Mouse (Mus musculus) neural tube, embryonic 11.5 days (tissue): Measurements from ENCODE around the gene Hrk. TPM values are rescaled to one million over a fixed set of nuclear protein-coding genes. Genes with fewer than 3 reads are reported as not detected.

Source experiments
- ATAC-seq: fragments of 200-750 bp; cut with Nextera tagmentation; 2 replicates; pipeline ENCODE4 v1.8.0; 2017; ENCODE audit warnings: moderate number of reproducible peaks, mild to moderate bottlenecking, moderate TSS enrichment, moderate library complexity; ENCODE audit not compliant: insufficient read depth, low FRiP score, low TSS enrichment
- DNase-seq: peaks from one replicate; pipeline ENCODE4 v3.0.0-alpha.2; 2015; ENCODE audit warnings: low spot score
- H3K27ac ChIP-seq: fragments of 300-500 bp; sonication (generic); 2 replicates; pipeline ENCODE4 v1.5.1; 2014; ENCODE audit warnings: low read depth, mild to moderate bottlenecking, low read length
- H3K27me3 ChIP-seq: fragments of 300-500 bp; sonication (generic); 2 replicates; pipeline ENCODE4 v1.6.1; 2014; ENCODE audit warnings: mild to moderate bottlenecking, low read length, mixed read lengths; ENCODE audit not compliant: control insufficient read depth, insufficient read depth
- H3K36me3 ChIP-seq: fragments of 300-500 bp; sonication (generic); 2 replicates; pipeline ENCODE4 v1.6.1; 2014; ENCODE audit warnings: mild to moderate bottlenecking, low read length, moderate library complexity, mixed read lengths; ENCODE audit not compliant: control insufficient read depth, insufficient read depth
- H3K4me1 ChIP-seq: fragments of 300-500 bp; sonication (generic); 2 replicates; pipeline ENCODE4 v1.6.1; 2014; ENCODE audit warnings: low read length, mixed read lengths; ENCODE audit not compliant: control insufficient read depth, insufficient read depth
- H3K4me2 ChIP-seq: fragments of 300-500 bp; sonication (generic); 2 replicates; pipeline ENCODE4 v1.6.1; 2014; ENCODE audit warnings: low read depth, mild to moderate bottlenecking, moderate library complexity
- H3K4me3 ChIP-seq: fragments of 300-500 bp; sonication (generic); 2 replicates; pipeline ENCODE4 v1.5.1; 2014; ENCODE audit warnings: low read depth, low read length
- H3K9ac ChIP-seq: fragments of 300-500 bp; sonication (generic); 2 replicates; pipeline ENCODE4 v1.6.1; 2014; ENCODE audit warnings: mild to moderate bottlenecking, low read length
- H3K9me3 ChIP-seq: fragments of 300-500 bp; sonication (generic); 2 replicates; pipeline ENCODE4 v1.6.1; 2016; ENCODE audit warnings: low read length; ENCODE audit not compliant: control insufficient read depth
- WGBS: fragments of 180-500 bp; shearing (Covaris S2); extraction: QIAGEN DNeasy Blood & Tissue Kit; methylation state at CpG from one replicate; pipeline ENCODE4 v1.1.7; 2014; 5-methylcytosine and 5-hydroxymethylcytosine counted together
- polyA plus RNA-seq: library from polyadenylated mRNA; unstranded; fragments of >200 nt; fragmentation: Nextera tagmentation; extraction: Ambion mirVana; gene quantifications from 2 replicates; pipeline ENCODE4 v1.2.1, GENCODE M21; 2014

The Hrk gene
- polyA plus RNA-seq, 1 experiment from 2014 or later, result 1.0 TPM

DNA sequence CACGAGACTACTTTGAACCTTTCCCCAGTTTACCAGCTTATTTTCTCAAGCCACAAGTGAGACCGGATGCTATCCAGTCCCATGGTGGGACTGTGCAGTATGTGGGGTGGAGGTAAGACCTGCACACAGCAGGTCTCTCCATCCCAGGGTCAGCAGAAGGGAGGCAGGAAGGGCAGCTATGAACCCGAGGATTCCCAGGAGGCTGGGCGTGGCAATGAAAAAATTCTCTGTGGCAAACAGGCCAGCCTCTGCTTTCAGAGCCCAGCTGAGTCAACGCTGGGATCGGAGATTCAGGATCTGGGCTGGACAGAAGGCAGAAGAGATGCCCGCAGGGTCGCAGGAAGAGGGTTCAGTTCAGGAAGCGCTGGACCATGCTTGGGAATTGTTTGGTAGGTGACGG, 17.2 kb upstream of the Hrk start:
- no peak for ATAC-seq
- H3K27me3 ChIP-seq, result no peaks in the 10 kb centered on the region
- H3K36me3 ChIP-seq, result peaks cover 2% of the 10 kb centered on the region; the same call in 1 of the 2 replicates
- H3K9me3 ChIP-seq, result no peaks in the 10 kb centered on the region
- H3K4me1 ChIP-seq, result 0 out of 2 replicates have a peak, but pooled peaks cover 2% of the 10 kb centered on the region
- H3K9ac ChIP-seq, result no peak overlapping the region
- no peak overlapping the region for H3K4me2 ChIP-seq
- H3K4me3 ChIP-seq, result no peak overlapping the region
- DNase-seq, result no peak
- no peak overlapping the region for H3K27ac ChIP-seq
- WGBS, result 85% methylated on average over 10 of the region's 10 CpGs

DNA sequence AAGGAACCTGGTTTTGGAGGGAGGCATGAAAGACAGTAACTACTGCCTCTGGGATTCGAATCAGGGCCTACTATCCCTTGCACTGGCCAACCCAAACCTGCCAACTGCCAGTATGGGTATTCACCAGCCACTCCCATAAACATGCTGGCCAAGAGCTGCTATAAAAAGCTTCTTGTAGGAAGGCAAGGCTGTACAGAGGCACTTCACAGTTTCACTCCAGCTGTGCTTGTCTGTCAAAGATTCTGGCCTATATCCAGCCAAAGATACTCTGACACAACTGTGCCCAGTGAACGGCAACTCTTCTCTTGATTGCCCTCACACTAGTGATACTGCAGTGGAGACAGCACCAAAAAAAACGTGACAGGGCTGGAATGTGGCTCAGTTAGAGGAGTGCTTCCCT, 14.7 kb upstream of the Hrk start:
- Histone ChIP-seq H3K4me1 (peaks cover 6% of the 10 kb centered on the region; the same call in 1 of the 2 replicates), H3K9ac (no peak overlapping the region), H3K36me3 (0 out of 2 replicates have a peak, but pooled peaks cover 2% of the 10 kb centered on the region), H3K4me3 (no peak overlapping the region), H3K27ac (no peak overlapping the region), H3K4me2 (no peak overlapping the region), H3K27me3 (no peaks in the 10 kb centered on the region), H3K9me3 (no peaks in the 10 kb centered on the region)
- DNase-seq (no peak), ATAC-seq (no peak)
- 88% methylated on average over 3 of the region's 3 CpGs for WGBS

DNA sequence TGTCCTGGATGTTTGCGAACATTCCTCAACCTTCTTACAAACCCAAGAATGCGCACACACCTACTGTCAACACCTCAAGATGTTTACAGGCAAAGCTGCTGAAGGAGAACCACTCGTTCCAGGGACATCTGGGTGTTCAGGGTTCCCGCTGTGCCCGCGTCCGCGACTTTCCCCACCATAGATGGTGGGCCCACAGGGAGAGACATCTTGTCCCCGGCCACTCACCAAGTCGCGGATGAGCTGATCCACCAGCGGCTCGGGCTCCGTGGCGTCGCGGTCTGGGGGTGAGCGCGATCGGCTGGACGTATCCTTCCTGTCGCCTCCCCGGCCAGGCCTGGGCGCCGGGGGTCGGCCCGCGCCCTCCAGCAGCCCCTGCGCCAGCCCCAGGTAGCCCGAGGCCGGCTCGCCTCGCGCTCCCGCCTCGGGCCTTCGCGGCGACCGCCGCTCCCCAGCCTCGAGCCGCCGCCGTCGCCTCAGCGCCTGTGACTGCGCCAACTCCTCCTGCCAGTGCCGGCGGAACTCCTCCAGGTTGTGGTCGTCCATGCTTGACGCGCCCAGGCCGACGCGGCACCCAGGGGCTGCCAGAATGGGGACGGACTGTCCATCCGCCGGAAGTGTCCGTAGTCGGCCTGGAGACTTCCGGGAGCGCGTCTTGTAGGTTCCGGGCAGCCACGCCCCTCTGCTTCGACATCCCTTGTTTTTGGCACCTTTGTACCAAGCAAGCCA, 9.4 kb upstream of the Hrk start, which contains the start of gene Fbxw8:
TSS of gene Fbxw8 (minus strand) at position 626 of the 726 bp plus-strand sequence.
- peak within 1 kb of the TSS; percentile 76 for H3K4me2 ChIP-seq
- WGBS, result under 1% methylated on average over 63 of the region's 67 CpGs
- H3K27me3 ChIP-seq, result no peaks in the 10 kb centered on the region
- H3K36me3 ChIP-seq, result 0 out of 2 replicates have a peak, but pooled peaks cover 2% of the 10 kb centered on the region
- peak within 1 kb of the TSS; percentile 78 for H3K9ac ChIP-seq
- H3K4me3 ChIP-seq, result peak within 1 kb of the TSS; percentile 73
- peaks cover 4% of the 10 kb centered on the region; the same call in 1 of the 2 replicates for H3K4me1 ChIP-seq
- H3K9me3 ChIP-seq, result no peaks in the 10 kb centered on the region
- DNase-seq, result peak; percentile 90
- H3K27ac ChIP-seq, result no peak within 1 kb of the TSS
- peak; percentile 71 for ATAC-seq

DNA sequence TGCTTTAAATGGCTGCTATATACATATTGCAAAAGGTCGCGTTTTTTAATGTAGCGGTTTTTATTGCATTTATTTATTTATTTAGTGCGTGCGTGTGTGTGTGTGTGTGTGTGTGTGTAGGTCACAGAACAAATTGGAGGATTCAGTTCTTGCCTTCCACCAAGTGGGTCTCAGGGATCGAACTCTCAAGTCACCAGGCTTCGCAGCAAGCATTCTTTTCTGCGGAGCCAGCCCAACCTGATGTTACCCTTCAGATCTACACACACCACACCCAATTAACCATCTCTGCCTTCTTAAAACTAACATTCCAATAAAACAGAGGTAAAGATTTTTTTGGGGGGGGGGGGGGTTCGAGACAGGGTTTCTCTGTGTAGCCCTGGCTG, 8.9 kb upstream of the Hrk start:
- Histone ChIP-seq H3K27me3 (no peaks in the 10 kb centered on the region), H3K9me3 (no peaks in the 10 kb centered on the region), H3K4me2 (peak overlapping the region; percentile 76), H3K4me3 (peak overlapping the region; percentile 73), H3K27ac (no peak overlapping the region), H3K4me1 (peaks cover 4% of the 10 kb centered on the region; the same call in 1 of the 2 replicates), H3K36me3 (0 out of 2 replicates have a peak, but pooled peaks cover 2% of the 10 kb centered on the region), H3K9ac (peak overlapping the region; percentile 3; the same call in 1 of the 2 replicates)
- no peak for ATAC-seq
- DNase-seq, result no peak
- 15% methylated on average over 8 of the region's 9 CpGs for WGBS

DNA sequence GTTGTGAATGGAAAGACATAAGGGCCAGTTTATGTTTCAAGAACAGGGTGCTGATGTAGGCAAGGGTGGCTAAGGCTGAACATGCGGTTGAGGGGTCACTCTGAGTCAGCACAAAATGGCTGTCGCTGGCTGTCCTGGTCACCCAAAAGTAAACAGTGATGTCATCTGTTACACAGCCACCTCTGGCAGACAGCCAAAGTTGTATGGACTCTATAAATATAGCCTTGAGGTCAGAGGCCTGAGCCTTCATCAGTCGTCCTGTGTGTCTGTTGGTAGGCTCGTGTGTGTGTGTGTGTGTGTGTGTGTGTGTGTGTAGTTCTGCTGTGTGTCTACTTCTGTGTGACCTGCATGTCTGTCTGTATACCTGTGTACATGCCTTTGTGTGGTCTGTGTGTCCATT, 7.5 kb upstream of the Hrk start:
- Histone ChIP-seq H3K9ac (no peak overlapping the region), H3K4me3 (no peak overlapping the region), H3K4me2 (no peak overlapping the region), H3K27ac (no peak overlapping the region), H3K27me3 (no peaks in the 10 kb centered on the region), H3K9me3 (no peaks in the 10 kb centered on the region), H3K4me1 (peaks cover 4% of the 10 kb centered on the region; the same call in 1 of the 2 replicates), H3K36me3 (0 out of 2 replicates have a peak, but pooled peaks cover 2% of the 10 kb centered on the region)
- DNase-seq (no peak), ATAC-seq (no peak)
- WGBS, result 58% methylated on average over 4 of the region's 4 CpGs

DNA sequence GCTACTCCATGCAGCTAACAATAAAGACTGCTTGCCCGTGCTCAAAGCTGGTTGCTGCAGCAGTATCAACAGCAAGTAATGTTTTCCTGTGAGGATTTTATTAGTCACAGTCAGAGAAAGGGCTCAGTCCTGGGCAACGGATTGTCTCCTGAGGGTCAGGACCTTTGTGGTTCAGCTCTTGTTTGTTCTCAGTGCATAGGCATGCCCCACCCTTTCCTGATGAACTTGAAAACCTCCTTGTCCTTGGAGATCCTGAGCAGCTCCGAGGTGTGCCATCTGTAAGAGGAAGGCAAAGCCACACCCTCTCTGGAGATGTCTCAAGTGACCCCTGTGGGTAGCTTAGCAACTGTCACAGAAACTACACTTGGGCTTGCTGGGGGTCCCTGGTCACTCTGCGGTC, 3.8 kb upstream of the Hrk start:
- no peaks in the 10 kb centered on the region for H3K27me3 ChIP-seq

DNA sequence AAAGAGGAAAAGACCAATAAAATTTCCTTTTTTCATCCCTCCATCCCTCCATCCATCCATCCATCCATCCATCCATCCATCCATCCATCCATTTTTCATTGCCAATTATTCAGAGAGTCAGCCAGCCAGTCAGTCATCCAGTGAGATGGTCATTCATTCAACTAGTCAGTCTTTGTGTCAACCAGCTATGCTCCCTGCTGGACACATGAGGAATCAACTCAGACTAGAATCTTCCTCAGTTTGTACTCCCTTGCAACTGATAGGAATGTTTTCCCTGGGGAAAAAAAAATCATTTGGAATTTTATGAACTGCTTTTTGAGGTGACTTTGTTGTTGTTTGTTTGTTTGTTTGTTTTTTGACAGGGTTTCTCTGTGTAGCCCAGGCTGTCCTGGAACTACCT, 1.0 kb downstream of the Hrk start:
- Histone ChIP-seq H3K4me1 (0 out of 2 replicates have a peak, but pooled peaks cover 4% of the 10 kb centered on the region), H3K27ac (no peak overlapping the region), H3K4me2 (no peak overlapping the region), H3K4me3 (no peak overlapping the region), H3K36me3 (no peaks in the 10 kb centered on the region), H3K9me3 (no peaks in the 10 kb centered on the region), H3K27me3 (peaks cover 32% of the 10 kb centered on the region), H3K9ac (no peak overlapping the region)
- DNase-seq, result no peak
- ATAC-seq, result no peak

More for the DNA sequence above, 3.8 kb upstream of the Hrk start:
- H3K4me2 ChIP-seq, result no peak overlapping the region
- no peaks in the 10 kb centered on the region for H3K36me3 ChIP-seq
- H3K4me3 ChIP-seq, result no peak overlapping the region
- WGBS, result 48% methylated on average over 4 of the region's 4 CpGs
- H3K9ac ChIP-seq, result no peak overlapping the region
- ATAC-seq, result no peak
- DNase-seq, result no peak
- no peak overlapping the region for H3K27ac ChIP-seq
- H3K9me3 ChIP-seq, result no peaks in the 10 kb centered on the region
- H3K4me1 ChIP-seq, result no peaks in the 10 kb centered on the region

DNA sequence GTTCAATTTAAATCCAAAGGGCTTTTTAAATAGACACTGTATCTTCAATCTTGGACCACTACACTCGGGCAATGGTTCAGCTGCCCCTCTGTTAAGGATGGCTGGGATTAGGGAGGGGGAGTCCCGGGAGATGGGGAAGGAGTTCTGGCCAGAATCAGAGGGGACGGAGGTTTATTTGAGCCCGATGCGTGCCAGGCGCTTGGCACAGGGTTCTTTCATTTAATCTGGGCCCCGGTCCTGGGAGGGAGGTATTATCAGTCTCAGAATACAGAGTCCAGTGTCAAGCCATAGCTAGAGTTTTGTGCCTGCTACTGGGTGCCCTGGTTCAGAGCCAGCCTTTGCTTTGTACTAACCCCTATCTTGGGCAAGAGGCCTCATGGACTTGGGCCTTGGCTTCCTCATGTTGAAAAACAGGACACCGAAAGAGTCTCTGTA, 3.1 kb downstream of the Hrk start:
- 73% methylated on average over 8 of the region's 8 CpGs for WGBS
- peaks cover 11% of the 10 kb centered on the region; the same call in 1 of the 2 replicates for H3K4me1 ChIP-seq

More for the DNA sequence above, 3.1 kb downstream of the Hrk start:
- ATAC-seq (no peak), DNase-seq (no peak)
- no peak overlapping the region for H3K27ac ChIP-seq
- no peak overlapping the region for H3K4me3 ChIP-seq
- H3K9me3 ChIP-seq, result no peaks in the 10 kb centered on the region
- no peak overlapping the region for H3K4me2 ChIP-seq
- peaks cover 53% of the 10 kb centered on the region for H3K27me3 ChIP-seq
- H3K9ac ChIP-seq, result no peak overlapping the region
- no peaks in the 10 kb centered on the region for H3K36me3 ChIP-seq
